Mouse (Mus musculus) spleen, adult 18-20 months (tissue): ENCODE results near the gene Mettl25.

Source experiments
- DNase-seq, 2 experiments: peaks; one replicate each; pipeline ENCODE4 v3.0.0; 2022; ENCODE audit warnings: mixed read lengths in 2 of 2

The Mettl25 gene

GRCm38 (mm10) chr10:105746019-105746418 lies 95.2 kb downstream of the Mettl25 start:
- DNase-seq = no peak

GRCm38 (mm10) chr10:105741736-105742135 lies 99.4 kb downstream of the Mettl25 start:
- DNase-seq = no peak

- DNase-seq = no peak
Observed at GRCm38 (mm10) chr10:105738942-105739341, 102.2 kb downstream of the Mettl25 start.

- no peak for DNase-seq
Observed at GRCm38 (mm10) chr10:105727798-105728197, 113.4 kb downstream of the Mettl25 start.

- no peak for DNase-seq
Observed at GRCm38 (mm10) chr10:105727353-105727752, 113.8 kb downstream of the Mettl25 start.

GRCm38 (mm10) chr10:105714844-105715243 lies 126.3 kb downstream of the Mettl25 start:
- no peak for DNase-seq

GRCm38 (mm10) chr10:105714366-105714765 lies 126.8 kb downstream of the Mettl25 start:
- DNase-seq = no peak

- no peak for DNase-seq
Observed at GRCm38 (mm10) chr10:105713222-105713621, 128.0 kb downstream of the Mettl25 start.
